Mouse (Mus musculus): Measurements from ENCODE around the gene Sardh.

- no peak for TF ChIP-seq CTCF (IDR thresholded peaks at IDR 0.05; ENCODE audit: control insufficient read depth, insufficient read depth, low read length)
- TF ChIP-seq POLR2A (IDR thresholded peaks at IDR 0.05; ENCODE audit: borderline replicate concordance, control insufficient read depth, low read depth, low read length), result no peak
These were observed 83.1 kb downstream of the Sardh start, which contains the start of gene Dbh for GRCm38 (mm10) chr2:27164796-27165590.

All from bone marrow, adult 2 months (tissue).